Mouse (Mus musculus) mouse trophoblast stem cell (cell line): Measurements from ENCODE around the gene Irak2.

Experiments used
- in situ Hi-C, 2 experiments: fragments of 300-500 bp; cut with MseI, MboI; formaldehyde crosslinking; loops; 2 replicates in 1 of 2; 3 replicates in 1 of 2; pipeline ENCODE4 v1.15.1; 2025

The Irak2 gene

DNA sequence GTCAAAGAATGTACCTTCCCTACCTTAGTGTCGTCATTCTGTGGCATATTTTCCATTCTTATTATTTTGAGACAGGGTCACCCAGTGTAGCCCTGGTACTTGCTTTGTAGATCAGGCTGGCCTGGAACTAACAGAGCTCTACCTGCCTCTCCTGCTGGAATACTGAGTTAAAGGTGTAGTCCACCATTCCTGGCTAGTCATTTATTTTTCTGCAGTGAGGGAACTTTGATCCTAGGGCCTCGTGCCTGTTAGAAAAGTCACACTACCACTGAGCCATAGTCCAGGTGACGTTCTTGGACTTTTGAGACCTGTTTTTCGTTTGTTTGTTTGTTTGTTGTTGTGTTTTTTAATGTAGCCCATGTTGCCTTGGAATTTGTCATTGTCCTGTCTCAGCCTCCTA lies 934 bp downstream of the Irak2 start:
- in situ Hi-C loops, result loop anchor here in 1 of 2 experiments (5.0 kb wide), 1 partner anchor 33 kb away; no protein-coding TSS in a partner anchor

DNA sequence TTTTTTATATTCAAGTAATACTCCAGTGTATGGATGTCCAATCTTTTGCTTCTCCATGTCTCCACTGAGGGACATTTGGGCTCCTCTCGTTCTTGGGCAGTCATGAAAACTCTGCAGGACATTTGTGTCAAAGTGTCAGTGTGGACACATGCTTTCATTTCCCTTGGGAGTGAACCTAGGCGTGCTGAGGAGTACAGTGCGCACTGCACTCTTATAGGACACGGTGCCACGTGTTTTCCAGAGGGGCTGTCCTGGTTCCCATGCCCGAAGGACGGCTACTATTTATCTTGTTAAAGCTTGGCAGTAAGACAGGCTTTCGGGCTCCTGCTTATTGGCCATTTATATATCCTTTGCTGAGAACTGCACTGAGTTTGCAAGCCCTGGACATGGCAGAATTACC lies 4.3 kb downstream of the Irak2 start:
- in situ Hi-C loops, result loop anchor here in 1 of 2 experiments (5.0 kb wide), 1 partner anchor 35 kb away; no protein-coding TSS in a partner anchor

DNA sequence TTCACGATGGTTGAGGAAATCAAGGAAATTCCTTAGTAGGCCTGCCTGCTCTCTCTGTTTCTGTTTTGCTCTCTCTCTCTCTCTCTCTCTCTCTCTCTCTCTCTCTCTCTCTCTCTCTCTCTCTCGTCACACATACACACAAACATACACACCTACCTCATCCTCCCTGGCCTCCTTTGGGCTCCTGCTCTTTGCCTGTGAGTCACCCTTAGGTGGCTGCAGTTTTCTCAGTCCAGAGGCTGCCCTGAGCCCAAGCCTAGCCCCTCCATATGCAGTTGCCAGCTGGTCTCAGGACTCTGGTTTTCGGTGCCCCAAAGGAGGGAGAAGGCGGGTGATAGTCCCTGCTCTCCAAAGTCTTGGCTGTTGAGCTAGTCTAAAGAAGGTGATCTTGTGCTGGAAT lies 4.8 kb downstream of the Irak2 start:
- in situ Hi-C loops, result loop anchor here in 1 of 2 experiments (5.0 kb wide), 1 partner anchor 34 kb away; no protein-coding TSS in a partner anchor

DNA sequence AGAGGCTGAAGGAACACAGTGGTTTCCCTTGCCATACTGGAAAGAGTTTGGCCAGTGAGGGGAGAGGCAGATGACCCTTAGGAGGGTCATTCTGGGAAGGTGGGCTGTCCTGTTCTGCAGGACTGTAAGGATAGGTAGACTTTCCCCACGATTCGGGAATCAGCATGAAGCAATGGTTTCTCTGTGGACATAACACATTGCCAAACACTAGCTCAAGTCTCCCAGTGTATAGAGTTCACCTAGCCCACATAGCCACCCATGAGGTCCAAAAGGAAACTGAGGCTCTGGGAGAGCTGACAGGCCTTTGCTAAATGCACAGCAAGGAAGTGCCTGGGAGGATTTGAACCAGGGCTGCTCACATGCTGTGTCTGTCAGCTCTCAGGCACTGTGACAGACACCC lies 5.7 kb downstream of the Irak2 start:
- in situ Hi-C loops, result loop anchor here in 1 of 2 experiments (5.0 kb wide), 1 partner anchor 33 kb away; no protein-coding TSS in a partner anchor

DNA sequence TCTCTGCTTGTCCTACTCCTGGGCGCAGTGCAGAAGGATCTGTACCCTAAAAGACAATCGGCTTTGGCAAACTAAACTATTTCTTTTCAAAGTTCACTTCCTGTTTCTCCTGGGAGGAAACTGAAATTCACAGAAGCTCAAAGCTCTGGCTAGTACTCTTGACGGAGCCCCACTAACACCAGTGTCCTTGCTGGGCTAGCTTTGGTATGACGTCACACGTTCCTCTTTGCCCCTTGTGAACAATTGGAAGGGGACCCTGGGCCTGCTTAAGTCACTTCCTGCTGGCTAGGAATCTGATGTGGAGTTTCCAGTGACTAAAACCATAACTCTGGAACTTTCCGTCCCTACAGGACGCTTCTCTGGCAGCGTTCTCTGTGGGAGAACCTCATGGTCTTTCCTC lies 6.5 kb downstream of the Irak2 start:
- in situ Hi-C loops, result loop anchor here in 1 of 2 experiments (5.0 kb wide), 1 partner anchor 32 kb away; no protein-coding TSS in a partner anchor

DNA sequence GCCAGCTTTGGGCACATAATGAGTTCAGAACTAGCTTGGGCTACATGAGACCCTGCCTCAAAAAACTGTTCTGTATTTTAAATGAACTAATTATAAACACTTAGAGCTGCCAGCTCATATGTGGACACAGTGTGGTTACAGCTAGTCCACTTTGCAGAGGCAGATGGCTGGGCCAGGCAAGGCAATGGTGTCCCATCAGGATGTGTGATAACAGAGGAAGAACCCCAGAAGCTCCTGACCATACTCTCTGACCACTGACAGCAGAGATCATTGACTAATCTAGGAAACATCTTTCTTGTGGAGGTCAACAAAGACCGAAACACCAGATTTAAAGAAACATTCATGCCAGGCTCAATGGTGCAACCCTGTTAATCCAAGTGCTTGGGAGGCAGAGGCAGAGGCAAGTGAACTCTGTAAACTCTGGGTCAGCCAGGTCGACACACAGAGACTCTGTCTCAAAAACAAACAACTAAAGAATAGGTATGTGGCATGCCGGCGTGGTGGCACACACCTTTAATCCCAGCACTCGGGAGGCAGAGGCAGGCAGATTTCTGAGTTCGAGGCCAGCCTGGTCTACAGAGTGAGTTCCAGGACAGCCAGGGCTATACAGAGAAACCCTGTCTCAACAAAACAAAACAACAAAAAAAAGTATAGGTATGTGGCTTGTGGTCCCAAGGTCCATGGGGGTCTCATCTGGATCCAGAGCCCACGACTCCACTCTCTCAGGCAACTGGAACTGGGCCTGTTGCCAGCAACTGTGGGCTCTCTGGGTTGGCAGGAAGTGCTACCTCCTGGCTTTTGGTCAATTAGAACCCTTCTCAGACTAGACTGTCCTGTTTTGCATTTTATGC lies 11.3 kb downstream of the Irak2 start:
- in situ Hi-C loops, result no loop called here

DNA sequence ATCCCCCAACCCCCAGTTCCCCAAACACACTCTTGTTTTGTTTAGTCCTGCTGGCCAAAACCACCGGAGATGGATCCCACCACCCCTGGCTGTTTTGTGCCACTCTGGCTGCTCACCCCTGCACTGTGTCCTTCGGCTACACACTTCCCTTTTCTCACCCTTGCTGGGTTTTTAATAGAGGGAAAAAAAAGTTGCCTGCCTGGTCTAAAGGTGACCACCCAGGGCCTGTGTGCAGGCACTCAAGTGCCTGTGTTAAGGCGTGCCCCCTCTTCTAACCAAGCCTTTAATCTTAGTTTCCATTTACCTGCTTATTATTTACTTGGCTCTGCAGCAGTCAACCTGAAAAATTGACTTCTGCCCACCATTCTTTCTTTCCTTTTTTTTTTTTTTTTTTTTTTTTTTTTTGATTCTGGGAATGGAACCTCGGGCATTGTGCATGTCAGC lies 12.0 kb downstream of the Irak2 start:
- in situ Hi-C loops, result no loop called here

DNA sequence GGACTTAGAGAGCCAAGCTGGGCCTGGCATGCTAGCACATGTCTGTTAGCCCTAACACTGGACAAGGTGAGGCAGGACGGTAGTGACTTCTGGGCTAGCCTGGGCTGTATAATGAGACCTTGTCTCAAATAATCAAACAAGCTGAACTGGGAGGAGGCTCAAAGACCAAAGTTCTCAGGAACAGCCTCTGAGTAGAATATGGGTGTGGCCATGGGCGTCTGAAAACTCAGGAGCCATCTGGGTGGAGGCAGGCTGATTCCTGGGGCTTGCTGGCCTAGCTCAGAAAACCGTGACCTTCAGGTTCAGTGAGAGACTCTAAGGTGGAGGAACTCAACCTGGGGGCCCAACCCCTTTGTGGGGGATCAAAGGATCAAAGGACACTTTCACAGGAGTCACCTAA lies 13.4 kb downstream of the Irak2 start:
- in situ Hi-C loops, result no loop called here

DNA sequence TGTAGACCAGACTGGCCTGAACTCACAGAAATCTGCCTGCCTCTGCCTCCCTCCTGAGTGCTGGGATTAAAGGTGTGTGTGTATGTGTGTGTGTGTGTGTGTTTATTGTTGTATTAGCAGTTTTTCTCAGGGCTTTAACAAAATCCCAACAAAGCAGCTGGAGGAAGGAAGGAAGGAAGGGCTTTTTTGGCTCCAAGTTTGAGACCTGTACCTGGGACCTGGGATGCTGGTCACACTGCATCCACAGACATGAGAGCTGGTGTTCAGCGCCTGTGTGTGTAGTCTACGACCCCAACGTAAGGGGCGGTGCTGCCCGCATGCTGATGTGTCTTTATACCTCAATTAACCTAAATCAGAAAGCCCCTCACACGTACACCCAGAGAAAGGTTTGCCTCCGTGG lies 15.3 kb downstream of the Irak2 start:
- in situ Hi-C loops, result no loop called here

DNA sequence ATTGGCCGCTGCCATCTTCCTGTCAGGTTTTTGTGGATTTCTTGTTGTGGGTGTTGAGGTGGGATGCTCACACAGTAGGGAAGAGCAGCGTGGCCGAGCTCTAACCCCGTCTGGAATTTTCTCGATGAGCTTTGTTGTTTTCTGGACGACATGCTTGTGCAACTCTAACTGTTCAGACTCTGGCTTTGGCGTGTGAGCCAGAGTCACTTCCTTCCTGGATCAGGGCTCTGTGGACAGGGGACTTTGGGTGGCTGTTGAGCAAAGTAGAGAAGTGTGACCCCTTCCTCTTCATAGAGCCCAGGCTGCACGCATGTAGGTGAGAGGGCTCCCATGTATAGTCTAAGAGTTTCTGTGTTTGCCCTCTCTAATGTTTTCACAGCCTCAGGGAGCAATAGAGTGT lies 15.8 kb downstream of the Irak2 start:
- in situ Hi-C loops, result no loop called here

DNA sequence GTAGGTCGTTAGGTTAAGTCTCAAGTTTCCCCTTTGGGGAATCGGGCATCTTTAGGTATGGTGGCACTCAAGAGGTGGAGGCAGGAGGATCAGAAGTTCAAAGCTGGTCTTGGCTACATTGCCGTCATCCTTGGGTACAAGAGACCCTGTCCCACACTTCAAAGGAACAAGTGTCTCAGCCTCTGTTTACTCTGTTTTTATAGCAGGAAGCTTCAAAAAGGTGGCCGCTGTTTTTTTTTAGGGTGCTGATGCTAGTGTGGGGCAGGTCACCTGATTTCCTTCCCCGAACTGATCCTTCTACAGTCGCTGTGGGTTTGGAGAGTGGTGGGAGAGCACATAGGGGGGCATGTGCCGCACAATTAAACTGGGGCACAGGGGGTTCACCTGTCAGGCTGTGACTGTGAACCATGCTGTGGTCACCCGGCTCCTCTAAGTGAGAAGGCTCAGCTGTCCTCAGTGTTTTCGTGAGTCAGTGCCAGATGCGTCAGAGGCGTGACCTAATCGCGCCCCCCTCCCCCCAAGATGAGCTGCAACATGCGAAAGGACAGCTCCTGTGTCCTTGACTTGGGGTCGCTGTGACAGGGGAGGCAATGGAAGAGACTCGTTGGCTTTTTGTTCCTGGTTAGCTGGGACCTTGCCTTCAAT lies 16.6 kb downstream of the Irak2 start:
- in situ Hi-C loops, result no loop called here

DNA sequence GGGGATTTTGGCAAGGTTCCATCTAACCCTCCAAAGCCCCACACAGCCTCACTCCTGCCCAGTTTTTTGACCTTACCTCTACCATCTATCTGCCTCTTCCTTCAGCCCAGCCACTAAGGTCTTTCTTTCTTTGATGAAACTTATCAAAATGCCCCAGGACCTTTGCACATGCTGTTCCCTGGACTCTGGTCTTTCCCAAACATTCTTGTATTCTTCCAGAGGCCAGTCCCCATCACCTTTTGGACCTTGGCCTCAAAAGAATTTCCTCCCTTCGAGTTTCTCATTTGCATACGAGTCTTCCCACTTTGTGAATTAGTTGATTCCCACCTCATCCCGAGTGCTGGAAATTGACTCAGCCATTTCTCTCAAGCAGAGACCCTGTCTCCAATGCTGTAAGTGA lies 17.2 kb downstream of the Irak2 start:
- in situ Hi-C loops, result no loop called here

DNA sequence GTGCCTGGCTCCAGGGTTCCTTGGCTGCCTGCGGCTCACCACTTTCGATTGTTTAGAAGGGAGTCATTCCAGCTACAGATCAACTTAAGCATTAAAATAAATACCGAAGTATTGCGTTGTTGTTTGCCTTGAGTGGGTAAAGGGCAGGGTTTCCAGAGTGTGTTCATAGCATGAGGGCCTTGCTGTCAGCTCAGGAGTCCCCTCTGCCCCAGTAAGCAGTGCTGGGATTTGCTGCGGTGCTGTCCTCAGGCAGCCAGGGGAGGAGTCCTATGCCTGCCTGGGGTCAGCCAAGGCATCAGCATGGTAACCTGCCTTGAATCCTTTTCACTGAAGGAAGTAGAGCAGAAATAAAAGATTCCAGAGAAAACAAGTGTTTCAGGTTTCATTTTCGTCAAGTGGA lies 18.6 kb downstream of the Irak2 start:
- in situ Hi-C loops, result no loop called here

DNA sequence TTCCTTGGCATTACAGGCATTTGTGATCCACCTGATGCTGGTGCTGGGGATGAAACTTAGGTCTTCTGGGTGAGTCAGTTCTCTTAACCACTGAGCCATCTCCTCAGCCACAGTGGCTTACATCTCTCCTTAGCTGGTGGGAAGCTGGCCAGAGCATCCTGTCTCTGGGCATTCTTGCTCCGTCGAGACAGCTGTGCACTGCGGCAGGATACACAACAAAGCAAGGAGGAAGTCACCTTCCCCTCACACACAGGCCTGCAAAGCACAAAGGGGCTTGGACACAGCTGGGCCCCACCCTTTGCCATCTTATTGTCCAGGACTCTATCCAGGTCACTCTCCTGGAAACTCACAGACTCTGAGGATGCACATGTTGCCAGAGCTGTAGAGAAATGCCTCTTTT lies 20.0 kb downstream of the Irak2 start:
- in situ Hi-C loops, result no loop called here

DNA sequence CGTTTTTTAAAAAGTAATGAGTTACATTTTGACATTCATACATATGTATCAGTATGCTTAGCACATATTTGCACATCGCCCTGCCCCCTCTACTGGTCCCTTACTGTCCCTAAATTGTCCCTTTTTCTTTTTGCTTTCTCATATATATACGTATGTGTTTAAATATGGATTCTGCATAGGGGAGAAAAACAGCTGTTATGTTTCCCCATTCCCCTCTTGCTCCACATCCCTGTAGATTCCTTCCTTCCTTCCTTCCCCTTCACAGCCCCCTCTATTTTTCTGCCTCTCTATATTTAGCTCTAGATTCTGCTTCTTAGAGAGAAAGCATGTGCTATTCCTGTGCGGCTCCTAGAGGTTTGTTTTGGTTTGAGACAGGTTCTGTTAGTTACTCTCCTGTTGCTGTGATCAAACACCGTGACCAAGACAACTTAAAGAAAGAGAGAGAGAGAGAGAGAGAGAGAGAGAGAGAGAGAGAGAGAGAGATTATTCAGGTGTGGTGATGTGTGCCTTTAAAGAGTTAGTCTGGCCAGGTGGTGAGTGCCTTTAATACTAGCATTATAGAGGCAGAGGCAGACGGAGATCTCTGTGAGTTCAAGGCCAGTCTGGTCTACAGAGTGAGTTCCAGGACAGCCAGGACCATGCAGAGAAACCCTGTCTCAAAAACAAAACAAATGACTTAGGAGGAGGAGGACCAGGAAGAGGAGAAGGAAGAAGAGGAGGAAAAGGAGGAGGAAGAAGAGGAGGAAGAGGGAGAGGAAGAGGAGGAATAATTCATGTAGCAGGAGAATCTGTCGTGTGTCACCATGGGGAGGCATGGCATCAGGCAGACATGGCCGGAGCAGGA lies 21.6 kb downstream of the Irak2 start:
- in situ Hi-C loops, result no loop called here

DNA sequence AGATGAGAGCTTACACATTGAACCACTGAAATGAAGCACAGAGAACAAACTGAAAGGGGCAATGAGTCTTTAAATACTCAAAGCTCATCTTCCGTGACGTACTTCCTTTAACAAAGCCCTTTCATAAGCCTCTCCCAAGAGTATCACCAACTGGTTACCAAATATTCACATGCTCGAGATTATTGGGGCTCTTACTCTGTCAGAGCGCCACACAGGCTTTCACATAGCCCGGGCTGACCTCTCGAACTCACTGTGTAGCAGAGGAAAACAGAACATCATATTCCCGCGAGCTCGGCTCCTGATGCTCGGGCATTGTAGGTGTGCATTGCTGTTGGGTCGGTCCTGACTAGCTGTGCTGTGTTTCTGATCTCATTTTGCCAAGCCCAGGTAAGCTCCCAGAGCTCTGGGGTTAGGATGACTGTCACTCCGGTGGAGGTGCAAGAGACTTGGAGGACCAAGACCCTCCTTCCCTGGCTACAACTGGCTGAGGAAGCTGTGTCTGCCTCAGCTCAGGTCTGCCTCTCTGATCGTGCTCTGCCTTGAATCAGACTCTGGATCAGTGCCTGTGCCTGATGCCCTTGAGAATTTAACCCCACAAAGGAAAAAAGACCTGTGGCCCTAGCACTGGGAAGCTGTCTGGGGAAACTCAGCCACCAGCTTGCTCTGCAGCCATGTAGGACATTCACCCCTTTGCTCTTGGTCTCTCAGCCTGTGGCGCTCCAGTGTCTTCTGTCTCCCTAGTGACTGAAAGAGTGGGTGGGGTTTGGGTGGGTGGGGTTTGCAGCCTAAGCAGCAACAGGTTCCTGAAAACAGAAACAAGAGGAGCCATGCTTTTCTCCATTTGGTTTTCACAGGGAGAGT lies 22.5 kb downstream of the Irak2 start:
- in situ Hi-C loops, result no loop called here

DNA sequence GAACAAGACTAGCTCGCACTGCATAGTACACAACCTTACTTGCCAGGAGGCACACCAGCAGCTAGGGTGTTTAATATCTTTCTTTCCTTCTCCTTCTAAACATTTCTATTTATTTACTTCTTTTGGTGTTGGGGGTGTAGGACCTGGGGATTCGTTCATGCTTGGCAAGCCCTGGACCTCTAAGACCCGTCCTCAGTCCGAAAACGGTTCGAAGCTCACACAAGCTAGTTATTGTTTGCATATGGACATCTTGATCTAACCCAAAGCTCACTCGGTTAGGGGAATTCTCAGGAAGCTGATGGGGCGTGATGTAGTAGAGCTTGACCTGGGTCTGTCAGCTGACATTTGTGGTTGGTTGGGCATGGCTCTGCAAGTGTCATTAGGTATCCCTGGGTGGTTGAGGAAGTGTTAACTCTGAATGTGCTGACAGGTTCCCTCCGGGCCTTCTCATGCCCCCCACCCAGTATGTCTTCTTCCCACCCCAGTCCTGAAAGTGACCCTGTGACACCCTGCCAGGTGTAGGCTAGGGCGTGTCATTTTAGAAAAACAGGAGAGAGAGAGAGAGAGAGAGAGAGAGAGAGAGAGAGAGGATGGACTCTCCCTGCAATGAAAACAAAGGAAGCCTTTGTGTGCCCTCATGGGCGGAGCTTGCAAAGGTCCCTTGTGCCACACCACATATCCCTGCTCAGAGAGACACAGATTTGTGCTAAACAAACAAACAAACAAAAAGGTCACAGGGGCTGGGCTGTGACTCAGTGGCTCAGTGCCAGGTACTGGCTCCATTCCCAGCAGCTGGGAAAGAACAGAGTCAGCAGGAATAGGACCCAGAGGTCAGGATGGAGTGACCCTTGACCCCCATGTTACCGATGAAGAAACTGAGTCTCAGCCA lies 23.3 kb downstream of the Irak2 start:
- in situ Hi-C loops, result no loop called here

DNA sequence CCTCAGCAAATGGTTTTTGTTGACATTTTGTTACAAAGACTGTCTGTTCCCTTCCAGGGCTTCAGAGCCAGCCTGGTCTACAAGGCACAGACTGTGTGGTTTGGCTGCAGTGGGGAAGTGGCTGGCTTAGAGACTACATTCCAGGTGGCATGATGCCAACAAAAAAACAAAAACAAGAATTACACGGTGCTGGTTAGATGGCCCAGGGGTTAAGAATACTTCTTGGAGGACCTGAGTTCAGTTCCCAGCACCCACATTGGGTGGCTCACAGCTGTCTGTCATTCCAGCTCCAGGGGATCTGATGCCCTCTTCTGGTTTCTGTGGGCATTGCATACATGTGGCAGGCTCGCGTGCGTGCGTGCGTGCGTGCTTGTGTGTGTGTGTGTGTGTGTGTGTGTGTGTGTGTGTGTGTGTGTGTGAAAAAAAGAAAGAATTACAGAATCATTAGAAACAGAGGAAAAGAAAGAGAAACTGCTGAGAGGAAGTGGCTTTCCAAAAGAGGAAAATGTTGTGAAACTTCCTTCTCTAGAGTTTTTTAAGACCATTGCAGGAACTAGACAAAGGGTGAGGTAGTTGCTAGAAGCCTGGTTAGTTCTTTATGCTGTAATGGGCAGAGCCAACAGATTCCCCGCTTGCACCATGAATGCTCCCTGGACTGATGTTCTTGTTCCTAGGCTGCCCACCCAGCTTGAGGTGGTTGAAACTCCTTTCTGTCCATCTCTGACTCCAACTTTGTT lies 24.9 kb downstream of the Irak2 start:
- in situ Hi-C loops, result no loop called here

DNA sequence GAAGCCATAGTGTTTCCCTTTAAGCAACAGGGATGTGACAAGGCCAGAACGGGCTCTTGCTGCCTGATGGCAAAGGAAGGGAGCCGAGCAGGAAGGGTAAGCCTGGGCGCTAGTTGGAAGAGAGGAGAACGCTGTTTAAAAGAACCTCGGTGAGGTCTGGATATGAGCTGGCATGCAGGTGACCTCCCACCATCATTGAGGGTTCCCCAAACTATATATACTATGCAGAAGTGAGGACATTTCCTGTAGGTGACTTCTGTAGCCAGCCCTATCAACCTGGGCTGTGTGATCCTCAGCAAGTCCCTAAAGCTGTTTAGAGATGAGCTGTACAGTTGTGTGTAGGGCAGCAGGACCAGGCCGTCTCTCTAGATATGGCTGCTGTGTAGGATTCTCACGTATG lies 26.0 kb downstream of the Irak2 start:
- in situ Hi-C loops, result no loop called here
